Mouse (Mus musculus): ENCODE data around the gene Pdc. TPM values are rescaled to one million over a fixed set of nuclear protein-coding genes. Genes with fewer than 3 reads are reported as not detected.
"Not testable (repeated sequence)": the region's sequence is repeated elsewhere in the genome, so short reads cannot be mapped to it uniquely, and the experiment has no call there.

Gene Pdc
- polyA plus RNA-seq (2012; rRNA removed) = 0.10 and 0.18 TPM in 2 replicates
- polyA plus RNA-seq (2014; fragmentation: Nextera tagmentation; extraction: Ambion mirVana) = not detected in 2 replicates

GRCm38 (mm10) chr1:150319205-150319604 lies at the start of gene Pdc:
TSS of gene Pdc (plus strand) at chr1:150319417.
- Histone ChIP-seq H3K27me3 (ENCODE audit: control insufficient read depth, insufficient read depth, low read length) (no peaks in the 10 kb centered on the region), H3K27ac (replicated peaks; ENCODE audit: low read depth, low read length) (no peak within 1 kb of the TSS), H3K9ac (ENCODE audit: low read depth, low read length, severe bottlenecking) (no peak within 1 kb of the TSS), H3K9me3 (ENCODE audit: control insufficient read depth, low read length) (no peaks in the 10 kb centered on the region), H3K36me3 (ENCODE audit: control insufficient read depth, insufficient read depth, low read length) (no peaks in the 10 kb centered on the region), H3K4me3 (replicated peaks; ENCODE audit: low read length) (no peak within 1 kb of the TSS), H3K4me2 (replicated peaks; ENCODE audit: low read depth, low read length, severe bottlenecking) (no peak within 1 kb of the TSS), H3K4me1 (ENCODE audit: control insufficient read depth, insufficient read depth, low read length) (no peaks in the 10 kb centered on the region)
- ATAC-seq (ENCODE audit: low FRiP score, low read depth) (no peak), DNase-seq (ENCODE audit: low spot score) (no peak)
- TF ChIP-seq POLR2A (IDR thresholded peaks at IDR 0.05; ENCODE audit: borderline replicate concordance, extremely low read depth, insufficient read depth, insufficient read length) = no peak
- 83% methylated on average over 1 of the region's 1 CpGs for WGBS

GRCm38 (mm10) chr1:150294051-150294450 lies 25.2 kb upstream of the Pdc start:
- H3K27me3 ChIP-seq (ENCODE audit: control insufficient read depth, insufficient read depth, low read length); H3K9me3 ChIP-seq (ENCODE audit: control insufficient read depth, low read length); H3K4me3 ChIP-seq (replicated peaks; ENCODE audit: low read length); H3K4me1 ChIP-seq (ENCODE audit: control insufficient read depth, insufficient read depth, low read length); H3K36me3 ChIP-seq (ENCODE audit: control insufficient read depth, insufficient read depth, low read length); DNase-seq (ENCODE audit: low spot score); H3K9ac ChIP-seq (ENCODE audit: low read depth, low read length, severe bottlenecking); ATAC-seq (ENCODE audit: low FRiP score, low read depth); H3K4me2 ChIP-seq (replicated peaks; ENCODE audit: low read depth, low read length, severe bottlenecking); H3K27ac ChIP-seq (replicated peaks; ENCODE audit: low read depth, low read length): not testable (repeated sequence)
- WGBS = 83% methylated on average over 3 of the region's 3 CpGs

- ATAC-seq (ENCODE audit: low FRiP score, low read depth) (no peak), DNase-seq (ENCODE audit: low spot score) (peak; percentile 17)
- Histone ChIP-seq H3K4me1 (ENCODE audit: control insufficient read depth, insufficient read depth, low read length) (no peaks in the 10 kb centered on the region), H3K9ac (ENCODE audit: low read depth, low read length, severe bottlenecking) (no peak overlapping the region), H3K27ac (replicated peaks; ENCODE audit: low read depth, low read length) (no peak overlapping the region), H3K4me2 (replicated peaks; ENCODE audit: low read depth, low read length, severe bottlenecking) (no peak overlapping the region), H3K9me3 (ENCODE audit: control insufficient read depth, low read length) (no peaks in the 10 kb centered on the region), H3K27me3 (ENCODE audit: control insufficient read depth, insufficient read depth, low read length) (no peaks in the 10 kb centered on the region), H3K36me3 (ENCODE audit: control insufficient read depth, insufficient read depth, low read length) (no peaks in the 10 kb centered on the region), H3K4me3 (replicated peaks; ENCODE audit: low read length) (no peak overlapping the region)
- TF ChIP-seq POLR2A (IDR thresholded peaks at IDR 0.05; ENCODE audit: borderline replicate concordance, extremely low read depth, insufficient read depth, insufficient read length) = no peak
- WGBS = 45% methylated on average over 1 of the region's 1 CpGs
These were observed 11.6 kb upstream of the Pdc start for GRCm38 (mm10) chr1:150307599-150307998.

- no peaks in the 10 kb centered on the region for H3K36me3 ChIP-seq (ENCODE audit: control insufficient read depth, insufficient read depth, low read length)
- H3K27ac ChIP-seq (replicated peaks; ENCODE audit: low read depth, low read length) = no peak overlapping the region
- no peaks in the 10 kb centered on the region for H3K4me1 ChIP-seq (ENCODE audit: control insufficient read depth, insufficient read depth, low read length)
- no peak for TF ChIP-seq POLR2A (IDR thresholded peaks at IDR 0.05; ENCODE audit: borderline replicate concordance, extremely low read depth, insufficient read depth, insufficient read length)
- DNase-seq (ENCODE audit: low spot score) = no peak
- no peak for ATAC-seq (ENCODE audit: low FRiP score, low read depth)
- 73% methylated on average over 2 of the region's 2 CpGs for WGBS
- H3K27me3 ChIP-seq (ENCODE audit: control insufficient read depth, insufficient read depth, low read length) = no peaks in the 10 kb centered on the region
- H3K9ac ChIP-seq (ENCODE audit: low read depth, low read length, severe bottlenecking) = no peak overlapping the region
- no peak overlapping the region for H3K4me2 ChIP-seq (replicated peaks; ENCODE audit: low read depth, low read length, severe bottlenecking)
- H3K9me3 ChIP-seq (ENCODE audit: control insufficient read depth, low read length) = no peaks in the 10 kb centered on the region
- H3K4me3 ChIP-seq (replicated peaks; ENCODE audit: low read length) = no peak overlapping the region
These were observed 15.9 kb downstream of the Pdc start for GRCm38 (mm10) chr1:150335111-150335510.

GRCm38 (mm10) chr1:150360864-150361263 lies 41.6 kb downstream of the Pdc start:
- Histone ChIP-seq H3K36me3 (ENCODE audit: control insufficient read depth, insufficient read depth, low read length) (peaks cover 15% of the 10 kb centered on the region), H3K4me2 (replicated peaks; ENCODE audit: low read depth, low read length, severe bottlenecking) (no peak overlapping the region), H3K27me3 (ENCODE audit: control insufficient read depth, insufficient read depth, low read length) (no peaks in the 10 kb centered on the region), H3K9me3 (ENCODE audit: control insufficient read depth, low read length) (no peaks in the 10 kb centered on the region), H3K4me1 (ENCODE audit: control insufficient read depth, insufficient read depth, low read length) (no peaks in the 10 kb centered on the region), H3K27ac (replicated peaks; ENCODE audit: low read depth, low read length) (no peak overlapping the region), H3K4me3 (replicated peaks; ENCODE audit: low read length) (no peak overlapping the region), H3K9ac (ENCODE audit: low read depth, low read length, severe bottlenecking) (no peak overlapping the region)
- no peak for TF ChIP-seq POLR2A (IDR thresholded peaks at IDR 0.05; ENCODE audit: borderline replicate concordance, extremely low read depth, insufficient read depth, insufficient read length)
- 92% methylated on average over 1 of the region's 1 CpGs for WGBS
- DNase-seq (ENCODE audit: low spot score) (no peak), ATAC-seq (ENCODE audit: low FRiP score, low read depth) (no peak)

- no peak overlapping the region for H3K27ac ChIP-seq (replicated peaks; ENCODE audit: low read depth, low read length)
- H3K4me3 ChIP-seq (replicated peaks; ENCODE audit: low read length) = no peak overlapping the region
- ATAC-seq (ENCODE audit: low FRiP score, low read depth) (no peak), DNase-seq (ENCODE audit: low spot score) (peak; percentile 64)
- no peak overlapping the region for H3K4me2 ChIP-seq (replicated peaks; ENCODE audit: low read depth, low read length, severe bottlenecking)
- no peaks in the 10 kb centered on the region for H3K9me3 ChIP-seq (ENCODE audit: control insufficient read depth, low read length)
- H3K27me3 ChIP-seq (ENCODE audit: control insufficient read depth, insufficient read depth, low read length) = no peaks in the 10 kb centered on the region
- TF ChIP-seq POLR2A (IDR thresholded peaks at IDR 0.05; ENCODE audit: borderline replicate concordance, extremely low read depth, insufficient read depth, insufficient read length) = no peak
- no peak overlapping the region for H3K9ac ChIP-seq (ENCODE audit: low read depth, low read length, severe bottlenecking)
- H3K36me3 ChIP-seq (ENCODE audit: control insufficient read depth, insufficient read depth, low read length) = peaks cover 22% of the 10 kb centered on the region
- 83% methylated on average over 3 of the region's 3 CpGs for WGBS
- no peaks in the 10 kb centered on the region for H3K4me1 ChIP-seq (ENCODE audit: control insufficient read depth, insufficient read depth, low read length)
These were observed 53.7 kb downstream of the Pdc start for GRCm38 (mm10) chr1:150372895-150373294.
